Mouse (Mus musculus) cerebellum, postnatal 4 days (tissue): Measurements from ENCODE around the gene Ncbp1.

Source experiments
- DNase-seq, 2 experiments: peaks; one replicate each; pipeline ENCODE4 v3.0.0; 2022; ENCODE audit warnings: low spot score in 2 of 2, mixed read lengths in 1 of 2

Gene Ncbp1

DNA sequence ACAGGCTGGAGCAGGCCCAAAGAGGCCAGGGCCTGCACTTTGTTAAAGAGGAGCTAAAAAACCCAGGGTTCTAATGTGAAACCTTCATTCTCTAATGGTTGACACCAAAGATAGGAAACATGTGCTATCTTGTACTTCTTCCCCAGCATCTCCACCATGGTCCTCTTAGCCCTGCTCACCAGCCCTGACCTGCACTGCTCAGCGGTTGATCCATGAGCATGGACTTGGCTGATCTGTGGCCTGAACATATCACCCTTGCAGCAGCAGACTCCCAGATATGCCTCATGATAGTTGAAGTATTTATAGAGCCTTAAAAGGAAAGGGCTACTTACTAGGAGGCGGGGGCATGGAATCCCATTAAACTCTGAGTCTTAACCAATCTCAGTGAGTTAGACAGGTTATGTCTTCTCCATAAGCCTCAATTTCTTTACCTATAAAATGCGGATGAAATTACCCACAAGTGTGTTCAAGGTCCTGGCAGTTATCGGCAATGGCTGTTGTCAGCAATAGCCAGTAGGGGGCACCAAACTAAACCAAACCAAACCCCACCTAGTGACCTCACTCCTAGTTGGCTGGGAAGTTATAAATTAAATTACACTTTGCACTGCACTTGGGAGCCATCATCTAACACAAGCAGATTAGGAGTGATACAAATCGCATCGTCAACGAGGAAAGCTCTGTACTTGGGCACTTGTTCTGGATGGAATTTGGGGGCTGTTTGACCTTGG is 63.6 kb downstream of the Ncbp1 start:
- peak in 1 of 2 experiments; percentile 70 for DNase-seq

DNA sequence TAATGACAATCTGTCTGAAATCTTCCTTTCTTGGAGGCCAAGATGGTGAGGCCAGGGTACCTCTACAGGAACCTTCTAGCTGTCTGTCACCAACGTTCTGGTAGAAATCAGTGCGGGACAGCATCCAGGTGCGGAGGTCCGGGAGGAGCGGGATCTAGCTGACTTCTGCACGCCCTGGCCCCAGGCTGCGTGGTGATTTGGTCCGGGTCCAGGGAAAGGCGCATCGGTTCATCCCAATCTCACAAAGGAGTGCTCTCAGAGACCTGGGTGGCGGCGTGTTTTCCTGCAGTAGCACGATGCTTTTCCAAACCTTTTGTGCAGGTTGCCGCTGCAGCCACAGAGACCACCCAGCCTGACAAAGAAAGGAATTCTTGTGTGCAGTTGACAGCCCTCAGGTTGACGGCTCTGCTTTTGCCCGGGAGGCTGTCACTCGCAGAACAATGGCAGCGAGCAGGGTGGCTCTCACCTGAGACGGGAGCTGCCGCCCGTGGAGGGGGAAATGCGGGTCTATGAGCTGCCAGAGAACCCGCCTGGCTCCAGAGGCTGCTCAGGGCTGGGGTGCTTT is 64.2 kb downstream of the Ncbp1 start:
- DNase-seq: peak in 1 of 2 experiments; percentile 44

- no peak for DNase-seq
These were observed 82.7 kb downstream of the Ncbp1 start for GRCm38 (mm10) chr4:46221090-46221489.
